Mouse (Mus musculus): ENCODE data around the gene Ginm1. TPM values are rescaled to one million over a fixed set of nuclear protein-coding genes. Genes with fewer than 3 reads are reported as not detected.

Gene Ginm1
- total RNA-seq (2022): 100 to 1,000 TPM; 159 to 252 (median 205) TPM

DNA sequence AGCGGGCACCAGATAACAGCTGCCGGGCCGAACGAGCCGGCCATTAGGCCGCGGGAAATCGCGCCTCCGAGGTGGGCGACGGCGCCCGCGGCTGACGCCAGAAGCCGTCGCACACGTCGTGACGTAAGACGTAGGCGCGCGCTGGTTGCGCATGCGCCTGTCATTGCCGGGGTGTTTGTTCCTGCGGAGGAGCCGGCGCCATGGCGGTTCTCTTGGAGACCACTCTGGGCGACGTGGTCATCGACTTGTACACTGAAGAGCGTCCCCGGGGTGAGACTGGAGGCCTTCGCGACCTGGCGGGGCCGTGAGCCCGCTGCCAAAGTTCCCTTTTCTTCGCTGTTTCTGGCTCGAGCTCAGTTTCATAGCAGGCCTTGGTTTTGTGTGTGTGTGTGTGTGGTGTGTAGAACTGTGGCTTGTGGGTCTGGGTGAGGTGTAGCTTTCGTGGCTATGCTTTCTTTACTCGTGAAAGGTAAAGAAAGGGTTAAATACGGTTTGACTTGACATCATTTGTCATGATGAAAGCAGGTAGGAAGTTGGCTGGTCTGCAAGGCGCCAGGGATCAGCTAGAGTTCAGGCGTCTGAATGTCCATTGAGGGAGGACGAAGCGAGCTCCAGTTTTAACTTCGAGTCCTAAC lies at the start of gene Ginm1, which contains the start of gene Ppil4:
Gene Ginm1, minus strand, starts transcription at position 74 of the 635 bp plus-strand sequence.
Gene Ppil4, plus strand, starts transcription at position 141 of the 635 bp plus-strand sequence.
- DNase-seq: peak; percentile 82

DNA sequence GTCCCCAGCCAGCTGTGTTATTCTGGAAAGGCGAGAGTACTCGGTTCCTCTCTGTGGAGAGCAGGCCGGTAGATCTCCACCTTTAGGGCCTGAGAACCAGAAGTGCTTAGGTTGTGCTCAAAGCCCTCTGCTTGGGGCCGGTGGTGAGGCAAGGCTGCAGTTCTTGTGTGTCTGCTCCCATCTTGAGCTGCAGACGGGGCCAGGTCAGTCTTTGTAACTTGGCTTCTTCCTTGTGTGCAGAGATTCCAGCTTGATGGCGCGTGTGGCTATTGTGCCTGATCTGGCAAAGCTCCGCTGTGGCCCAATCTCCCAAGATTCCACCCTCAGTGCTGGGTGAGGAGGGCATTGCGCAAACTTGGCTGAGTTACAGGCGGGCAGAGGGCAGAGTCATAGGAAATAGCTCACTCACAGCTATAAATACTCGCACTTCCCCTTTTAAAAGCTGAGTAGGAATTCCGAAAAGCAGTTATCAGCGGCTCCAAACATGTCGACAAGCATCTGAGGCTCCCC lies 49.0 kb upstream of the Ginm1 start:
- DNase-seq: peak; percentile 77

DNA sequence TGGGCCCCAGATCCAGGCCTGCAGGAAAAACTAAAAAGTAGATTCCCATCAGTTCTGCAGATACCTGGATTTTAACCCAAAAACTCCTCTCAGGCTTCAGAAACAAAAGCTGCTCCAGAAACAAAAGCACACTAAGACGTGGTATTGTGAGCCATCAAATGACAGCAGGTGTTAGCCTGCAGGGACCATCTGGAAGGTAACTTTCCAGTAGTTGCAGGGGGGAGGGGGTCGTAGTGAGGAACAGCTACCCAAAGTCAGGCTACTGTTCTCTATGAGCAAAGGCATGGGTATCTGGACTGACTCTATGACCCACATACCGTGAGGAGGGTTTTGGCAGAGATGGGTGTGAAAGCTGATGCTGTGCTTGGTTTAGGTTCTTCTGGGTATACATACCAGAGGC lies 48.2 kb upstream of the Ginm1 start:
- DNase-seq: no peak

DNA sequence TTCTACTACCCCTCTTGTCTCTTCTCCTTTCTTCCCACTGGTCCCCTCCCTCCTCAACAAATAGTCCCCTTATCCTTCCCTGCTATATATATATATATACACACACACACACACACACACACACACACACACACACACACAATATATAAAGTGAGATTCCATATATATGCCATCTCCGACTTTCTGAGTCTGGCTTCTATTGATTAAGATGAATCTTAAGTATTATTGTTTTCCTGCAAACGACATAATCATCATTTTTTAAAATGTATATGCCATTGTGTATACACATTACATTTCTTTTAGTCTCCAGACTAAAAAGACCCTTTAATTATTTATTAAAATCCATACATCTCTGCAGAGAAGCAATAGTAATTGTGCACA lies 47.7 kb upstream of the Ginm1 start:
- DNase-seq: no peak

DNA sequence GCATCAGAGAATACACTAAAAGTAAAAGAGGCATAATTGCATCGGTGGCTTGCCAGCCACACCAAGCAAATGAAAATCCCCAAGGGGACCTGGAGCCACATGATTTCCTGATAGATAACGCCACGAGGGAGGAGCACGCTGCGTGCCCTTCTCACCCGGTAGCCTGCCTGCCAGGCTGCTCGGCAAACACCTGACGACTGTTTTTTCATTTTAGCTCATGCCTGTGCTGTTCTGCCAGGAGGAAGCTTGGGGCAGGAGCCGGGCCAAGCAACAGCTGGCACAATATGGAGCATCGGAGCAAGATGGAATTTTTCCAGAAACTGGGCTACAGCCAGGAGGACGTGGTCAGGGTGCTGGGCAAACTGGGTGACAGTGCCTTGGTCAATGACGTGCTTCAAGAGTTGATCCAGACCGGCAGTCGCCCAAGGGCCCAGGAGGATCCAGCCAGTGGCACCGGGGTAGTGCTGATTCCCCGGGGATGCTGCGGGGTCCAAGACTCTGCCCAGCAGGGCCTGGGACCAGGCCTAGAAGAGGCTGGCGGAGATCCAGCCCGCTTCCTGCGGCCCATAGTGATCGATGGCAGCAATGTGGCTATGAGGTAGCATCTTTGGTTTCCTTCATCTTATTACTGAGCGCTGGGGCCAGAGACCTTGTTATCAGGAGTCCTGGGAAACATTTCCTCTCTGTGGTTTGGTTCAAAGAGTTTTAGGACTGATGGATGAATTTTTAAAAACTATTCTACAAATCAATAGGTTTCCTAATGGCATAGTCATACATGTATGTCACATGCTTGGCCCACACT lies 47.1 kb upstream of the Ginm1 start:
- peak; percentile 25 for DNase-seq

DNA sequence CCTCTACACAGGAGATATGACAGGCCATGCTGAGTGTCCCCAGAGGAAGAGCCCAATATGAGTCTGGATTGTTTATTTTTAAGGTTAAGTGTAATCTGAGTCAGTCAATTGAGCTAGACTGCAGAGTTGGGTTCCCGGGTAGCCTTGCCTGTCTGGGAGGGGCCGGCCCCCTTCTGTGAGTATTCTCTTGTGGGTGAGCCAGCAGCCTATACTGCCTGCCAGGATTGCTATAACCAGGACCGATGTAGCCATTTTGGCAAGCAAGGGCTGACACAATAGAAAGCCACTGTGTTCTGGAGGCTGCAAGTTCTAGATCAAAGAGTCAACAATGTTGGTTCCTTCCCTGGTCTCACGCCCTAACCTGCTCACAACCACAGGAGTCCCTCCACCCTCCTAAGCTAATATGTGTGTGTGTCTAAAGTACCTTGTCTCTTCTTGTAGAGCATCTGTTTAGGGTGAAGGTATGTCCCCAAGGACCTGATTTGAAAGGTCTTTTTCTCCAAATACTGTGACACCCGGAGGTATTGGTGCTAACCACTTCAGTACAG lies 46.3 kb upstream of the Ginm1 start:
- no peak for DNase-seq

DNA sequence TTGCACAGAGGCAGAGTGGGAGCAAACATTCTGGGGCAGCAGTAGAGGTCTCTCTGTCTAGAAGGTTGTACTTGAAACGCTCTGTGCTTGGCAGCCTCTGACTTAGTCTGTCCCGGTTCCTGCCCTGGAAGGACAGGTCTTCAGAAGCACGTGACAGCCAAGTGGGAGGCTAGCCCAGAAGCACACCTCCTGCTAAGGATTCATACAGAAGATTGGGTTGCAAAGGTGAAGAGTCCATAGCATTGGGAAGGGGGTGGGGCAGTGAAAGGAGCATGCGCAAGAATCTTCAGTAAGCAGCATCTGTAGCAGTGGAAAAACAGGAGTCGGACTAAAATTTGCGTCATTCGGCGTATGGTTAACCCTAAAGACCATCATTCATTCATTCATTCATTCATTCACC lies 45.4 kb upstream of the Ginm1 start:
- no peak for DNase-seq

DNA sequence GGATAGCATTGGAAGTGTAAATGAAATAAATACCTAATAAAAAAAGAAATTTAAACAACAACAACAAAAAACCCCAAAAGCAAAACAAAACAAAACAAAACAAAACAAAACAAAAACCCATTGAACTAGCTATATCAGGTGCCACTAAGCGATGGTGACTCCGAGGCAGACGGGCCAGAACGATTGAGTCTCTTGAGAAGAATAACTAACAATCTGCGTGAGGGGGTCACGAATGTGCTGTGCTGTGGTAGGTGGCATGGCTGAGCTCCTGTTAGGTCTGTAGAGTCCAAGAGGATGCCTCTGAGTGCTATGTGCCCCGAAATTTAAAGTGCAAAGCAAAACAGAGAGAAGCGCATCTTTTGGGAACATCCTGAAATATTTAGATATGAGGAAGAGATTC lies 44.8 kb upstream of the Ginm1 start:
- no peak for DNase-seq

DNA sequence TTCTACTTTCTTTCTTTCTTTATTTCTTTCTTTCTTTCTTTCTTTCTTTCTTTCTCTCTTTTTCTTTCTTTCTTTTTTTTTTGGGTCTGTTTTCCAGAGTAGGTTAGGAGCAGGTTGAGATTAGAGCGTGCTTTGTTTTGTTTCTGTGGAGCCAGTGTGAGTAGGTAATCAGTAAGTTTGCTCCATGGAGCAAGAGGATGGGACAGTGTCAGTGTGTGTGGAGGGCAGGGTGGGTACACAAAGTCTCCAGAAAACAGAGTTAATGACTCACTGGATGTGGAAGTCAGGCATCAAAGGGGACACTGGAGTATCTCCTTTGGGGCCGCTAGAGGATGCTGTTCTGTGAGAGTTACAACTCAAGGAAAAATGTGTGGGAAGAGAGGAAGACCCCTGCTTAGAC lies 44.3 kb upstream of the Ginm1 start:
- no peak for DNase-seq

DNA sequence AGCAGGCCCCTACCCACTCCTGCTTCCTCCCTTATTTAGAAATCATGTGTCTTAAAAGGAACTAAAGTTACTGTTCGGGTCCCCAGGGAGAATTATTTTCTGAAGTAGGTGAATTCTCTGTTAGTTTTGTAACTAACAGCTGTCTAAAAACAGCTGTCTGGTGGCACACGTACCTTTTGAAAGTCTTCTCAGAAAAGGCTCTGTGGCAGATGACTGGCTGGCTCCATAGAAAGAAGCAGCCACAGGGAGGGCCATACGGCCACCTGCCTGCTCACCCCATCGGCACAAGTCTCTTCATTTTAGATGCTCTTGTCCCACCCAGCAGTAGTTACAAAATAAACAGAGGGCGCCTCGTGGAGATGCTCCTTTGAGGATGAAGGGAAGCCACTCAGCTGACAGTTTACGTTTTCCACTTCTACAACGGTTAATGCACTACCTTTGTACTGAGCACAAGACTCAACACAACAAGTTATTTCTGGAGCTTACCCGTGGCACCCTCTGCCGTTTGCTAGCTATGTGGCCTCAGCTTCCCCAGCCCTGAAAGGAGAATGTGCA lies 42.1 kb upstream of the Ginm1 start:
- no peak for DNase-seq

DNA sequence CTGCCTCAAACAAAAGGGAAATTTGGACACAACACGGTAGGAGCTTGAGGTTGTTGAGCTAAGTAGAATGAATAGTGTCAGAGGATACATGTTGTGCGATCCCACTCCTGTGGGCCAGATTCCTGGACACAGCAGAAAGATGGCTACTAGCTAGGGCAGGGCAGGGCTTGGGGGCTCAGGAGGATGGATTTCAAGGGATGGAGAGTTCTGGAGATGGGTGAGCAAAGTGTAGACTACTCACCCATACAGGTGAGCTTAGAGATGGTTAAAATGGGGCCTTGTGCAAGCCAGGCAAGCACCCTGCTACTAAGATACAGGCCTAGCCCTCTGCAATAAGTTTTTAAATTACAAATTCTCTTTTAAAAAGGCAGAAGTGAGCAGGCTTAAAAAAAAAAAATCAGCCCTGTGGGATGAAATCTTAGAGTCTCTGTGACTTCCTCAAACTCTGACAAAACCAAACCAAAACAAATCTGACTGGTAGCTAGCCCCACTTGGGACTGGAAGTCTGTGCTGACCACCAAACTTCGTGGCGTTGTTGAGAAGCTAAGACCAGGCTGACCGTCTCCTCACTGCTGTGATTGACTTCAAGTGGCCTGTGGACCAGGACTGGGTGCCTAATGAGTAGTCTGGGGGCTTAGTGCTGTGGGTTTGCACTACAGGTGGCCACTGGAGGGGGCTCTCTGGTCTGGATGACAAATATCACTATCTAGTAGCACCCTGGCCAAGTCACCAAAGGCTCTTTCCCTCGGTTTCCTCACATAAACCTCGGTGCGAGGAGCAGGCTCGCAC lies 40.9 kb upstream of the Ginm1 start:
- DNase-seq: no peak

DNA sequence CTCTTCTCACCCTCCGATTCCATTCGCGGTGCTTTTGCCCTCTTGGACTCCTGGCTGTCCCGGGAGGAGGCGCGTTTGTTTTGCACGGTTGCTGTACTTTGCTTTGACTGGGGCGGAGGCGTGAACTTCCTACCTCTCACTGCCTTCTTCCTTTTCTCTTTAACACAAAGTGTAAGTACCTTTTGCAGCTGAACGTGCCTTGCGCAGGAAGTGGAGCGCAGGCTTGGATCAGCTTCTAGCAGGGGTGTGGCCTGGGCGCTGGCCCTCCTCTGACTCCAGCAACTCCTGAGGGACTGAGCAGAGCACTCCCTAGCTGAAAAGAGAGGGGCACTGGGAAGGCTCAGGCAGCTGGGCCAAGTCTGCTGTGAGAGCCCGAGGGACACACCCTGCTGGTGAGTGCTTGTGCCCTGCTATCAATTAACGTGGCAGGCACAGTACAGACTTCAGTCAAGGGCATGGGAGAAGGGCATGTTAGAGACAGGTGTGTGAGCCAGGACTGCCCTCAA lies 39.6 kb upstream of the Ginm1 start, which contains the start of gene Zc3h12d:
Gene Zc3h12d, plus strand, starts transcription at position 300 of the 506 bp plus-strand sequence.
- no peak for DNase-seq

DNA sequence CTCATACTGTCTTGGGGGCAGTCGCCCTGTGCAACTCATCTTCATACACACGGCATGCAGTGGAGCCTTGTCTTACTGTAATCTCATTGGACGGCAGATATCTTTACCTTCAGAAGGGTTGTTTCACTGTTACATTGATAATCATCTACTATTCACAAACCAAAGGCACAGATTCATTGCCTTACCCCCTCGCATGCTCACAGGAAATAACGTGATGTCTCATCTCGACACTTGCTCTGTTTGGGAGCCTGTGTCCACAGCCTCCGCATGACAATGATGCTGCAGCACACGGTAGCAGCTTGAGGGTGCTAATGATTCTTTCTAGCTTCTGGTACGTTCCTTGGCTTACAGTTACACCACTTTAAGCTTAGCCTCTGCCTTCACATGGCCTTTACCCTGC lies 33.5 kb upstream of the Ginm1 start:
- DNase-seq: no peak

DNA sequence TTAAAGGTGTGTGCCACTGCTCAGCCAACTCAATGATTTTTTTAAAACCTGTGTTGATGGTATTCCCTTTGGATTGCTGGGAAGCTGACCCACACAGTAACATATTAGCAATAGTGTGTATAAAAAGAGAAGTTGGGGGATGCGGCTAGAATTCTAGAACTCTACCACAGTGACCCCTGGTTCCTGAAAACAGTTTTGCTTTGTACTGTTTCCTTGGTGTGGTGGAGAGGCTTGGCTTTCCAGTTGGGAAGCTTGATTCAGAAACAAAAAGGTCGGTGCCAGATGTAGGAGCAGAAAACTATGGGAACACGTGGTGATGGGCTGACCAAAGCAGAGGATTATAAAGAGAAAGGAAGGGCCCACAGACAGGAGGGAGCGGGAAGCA lies 32.6 kb upstream of the Ginm1 start:
- no peak for DNase-seq

DNA sequence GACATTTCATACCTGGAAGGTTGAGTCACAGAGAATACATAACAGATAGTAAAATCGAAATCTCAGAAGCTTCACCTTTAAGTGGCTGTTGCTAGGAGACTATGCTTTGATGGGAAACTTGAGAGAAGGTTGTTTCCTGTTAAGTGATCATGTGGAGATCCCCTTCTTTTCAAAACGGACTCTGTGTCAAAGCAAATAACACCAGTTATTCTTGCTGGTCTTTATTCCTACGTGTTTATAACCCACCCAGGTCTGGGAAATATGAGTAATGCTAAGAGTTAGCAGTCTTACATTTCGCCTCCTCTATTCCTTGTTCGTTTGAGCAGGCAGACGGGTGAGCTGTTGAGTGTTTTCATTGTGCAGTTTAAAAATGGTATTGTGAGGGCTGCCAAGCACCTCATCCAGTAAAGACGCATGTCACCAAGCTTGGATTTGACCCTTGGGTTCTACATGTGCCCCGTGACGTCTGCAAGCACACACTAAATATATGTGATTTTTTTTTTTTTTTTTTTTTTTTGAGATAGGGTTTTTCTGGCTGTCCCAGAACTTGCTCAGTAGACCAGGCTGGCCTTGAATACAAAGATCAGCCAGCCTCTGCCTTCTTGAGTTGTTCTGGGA lies 32.1 kb upstream of the Ginm1 start:
- no peak for DNase-seq

DNA sequence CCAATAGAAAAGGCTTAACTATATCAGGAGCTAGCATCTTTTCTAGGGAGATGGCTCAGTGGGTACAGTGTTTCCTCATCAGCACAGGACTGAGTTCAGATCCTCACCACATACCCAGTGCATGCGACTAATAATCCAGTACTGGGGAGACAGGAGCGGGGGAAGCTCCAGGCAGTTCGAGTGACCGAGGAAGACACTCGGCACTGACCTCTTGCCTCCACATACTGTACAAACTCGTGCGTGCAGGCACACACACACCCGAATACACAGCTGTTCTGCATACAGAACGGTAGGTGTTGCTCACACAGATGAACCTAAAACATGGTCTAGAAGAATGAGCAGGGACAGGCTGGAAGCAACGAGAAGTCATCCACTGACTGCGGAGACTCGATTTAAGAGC lies 29.4 kb upstream of the Ginm1 start:
- no peak for DNase-seq

DNA sequence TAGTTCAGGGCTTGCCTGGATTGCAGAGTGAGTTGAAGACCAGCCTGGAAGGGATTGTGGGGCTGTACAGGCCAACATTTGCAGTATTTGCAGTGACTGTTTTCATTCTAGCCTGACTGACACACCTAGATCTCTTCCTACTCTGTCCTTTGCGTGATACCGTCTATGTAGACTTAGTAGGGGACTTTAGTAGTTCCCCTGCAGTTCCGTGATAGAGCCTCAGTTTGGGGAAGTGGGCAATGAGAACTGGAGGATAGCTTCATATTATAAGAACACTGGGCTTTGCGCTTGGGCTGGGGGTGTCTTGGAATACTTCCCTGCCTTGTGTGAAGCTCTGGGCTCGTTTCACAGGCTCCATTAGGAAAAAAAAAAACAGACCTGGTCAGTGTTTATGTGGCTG lies 27.5 kb upstream of the Ginm1 start:
- DNase-seq: no peak

DNA sequence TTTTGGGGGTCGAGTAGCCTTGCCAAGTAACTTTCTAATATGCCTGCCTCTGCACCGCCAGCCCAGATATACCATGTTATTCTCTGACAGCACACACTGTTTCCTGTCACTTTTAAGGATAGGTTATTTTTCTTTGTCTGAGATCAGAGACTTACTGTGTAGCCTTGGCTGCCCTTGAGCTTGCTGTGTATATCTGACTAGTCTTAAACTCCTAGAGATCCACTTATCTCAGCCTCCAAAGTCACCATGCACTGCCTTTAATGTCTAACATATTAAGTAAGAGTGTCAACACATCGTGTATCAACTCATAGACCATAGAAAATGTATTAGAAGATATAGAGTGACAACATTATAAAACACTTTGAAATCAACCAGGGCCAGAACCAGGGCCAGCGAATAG lies 27.0 kb upstream of the Ginm1 start:
- DNase-seq: no peak

DNA sequence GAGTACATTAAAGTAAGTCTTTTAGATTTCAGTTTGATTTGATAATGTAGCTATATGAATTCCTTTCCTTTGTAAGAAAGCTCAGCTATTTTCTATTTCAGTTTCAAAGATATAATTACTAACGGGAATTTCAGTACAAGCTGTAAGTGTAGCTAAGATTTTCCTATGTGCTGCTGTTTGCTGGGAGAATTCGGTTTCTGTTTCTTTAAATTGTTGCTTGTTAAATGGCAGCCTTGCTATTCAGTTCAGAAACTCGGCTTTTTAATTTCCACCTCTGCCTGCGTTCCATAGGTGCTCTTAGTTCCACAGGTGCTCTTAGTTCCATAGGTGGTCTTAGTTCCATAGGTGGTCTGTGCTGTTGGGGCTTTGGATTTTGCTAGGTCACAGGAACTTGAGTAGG lies 26.5 kb upstream of the Ginm1 start:
- no peak for DNase-seq

DNA sequence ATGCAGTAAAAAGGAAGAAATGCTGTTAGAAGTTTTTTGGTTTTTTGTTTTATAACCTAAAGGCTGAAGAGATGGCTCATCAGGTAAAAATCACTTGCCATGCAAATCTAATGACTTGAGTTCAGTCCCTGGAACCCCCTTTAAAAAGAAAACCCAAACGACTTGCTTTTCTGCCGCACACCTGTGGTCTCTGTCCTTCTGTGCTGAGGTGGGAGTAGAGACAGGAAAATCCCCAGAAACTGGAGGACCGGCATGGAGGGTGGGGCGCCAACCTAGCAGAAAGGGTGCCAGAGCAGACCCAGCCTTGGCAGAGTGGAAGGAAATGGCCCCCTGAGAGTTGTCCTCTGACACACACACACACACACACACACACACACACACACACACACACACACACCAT lies 26.1 kb upstream of the Ginm1 start:
- no peak for DNase-seq

DNA sequence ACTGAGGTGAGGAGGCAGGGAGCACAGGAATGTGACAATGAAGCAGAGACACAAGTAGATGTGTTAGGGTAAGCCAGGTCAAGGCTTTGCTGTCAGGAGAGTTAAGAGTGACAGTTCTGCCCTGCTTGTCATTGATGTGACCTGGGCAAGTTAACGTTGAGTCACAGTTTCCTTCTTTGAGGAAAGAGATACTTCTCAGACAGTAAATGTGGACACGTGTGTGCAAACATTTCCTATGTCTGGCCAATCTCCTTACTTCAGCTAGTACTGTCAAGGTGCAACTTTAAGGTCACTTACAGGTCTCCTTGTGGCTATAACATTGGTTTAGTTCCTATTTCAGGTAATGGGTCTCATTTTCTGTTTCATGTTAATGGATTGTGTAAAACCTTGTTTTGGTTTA lies 23.9 kb upstream of the Ginm1 start:
- no peak for DNase-seq

DNA sequence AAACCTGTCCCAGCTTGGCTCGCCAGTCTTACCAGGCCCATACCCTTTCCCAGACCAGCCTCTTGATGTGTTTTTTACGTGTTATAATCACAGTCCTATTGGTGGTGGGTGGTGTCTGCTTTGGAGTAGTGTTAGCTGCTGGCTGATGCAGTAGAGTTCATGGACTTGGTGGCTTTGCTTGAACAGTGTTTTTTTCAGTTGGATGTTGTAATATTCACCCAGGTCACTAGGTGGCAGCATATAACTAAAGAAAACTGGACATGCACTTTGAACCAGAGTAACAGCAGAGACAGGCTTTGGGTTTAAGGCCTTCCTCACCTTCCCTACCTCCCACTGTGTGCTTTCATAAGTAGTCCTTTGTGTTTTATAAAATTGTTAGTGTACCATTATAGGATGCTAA lies 17.3 kb upstream of the Ginm1 start:
- DNase-seq: no peak

Data from adrenal gland, adult 8-10 months (tissue).